Mouse (Mus musculus) large intestine, adult 2 months (tissue): Measurements from ENCODE around the gene Fgfbp3. TPM values are rescaled to one million over a fixed set of nuclear protein-coding genes. Genes with fewer than 3 reads are reported as not detected.

Experiments used
- polyA plus RNA-seq: library from polyadenylated mRNA; depleted of rRNA; stranded (reverse); fragments of >200 nt; gene quantifications from 2 replicates; pipeline ENCODE4 v1.2.3, GENCODE M21; 2012; rRNA removed

Gene Fgfbp3
- polyA plus RNA-seq, 1 experiment, result 0.78 TPM

Other genes starting within 250 kb of the Fgfbp3 start
- 2.5 and 2.6 TPM in 2 replicates for gene Ppp1r3c, start 183.0 kb downstream of the Fgfbp3 start, polyA plus RNA-seq
- 10.6 and 20.1 TPM in 2 replicates for gene Tnks2, start 85.4 kb downstream of the Fgfbp3 start, polyA plus RNA-seq
- 4.0 and 5.7 TPM in 2 replicates for gene Btaf1, start 6.5 kb upstream of the Fgfbp3 start, polyA plus RNA-seq